Mouse (Mus musculus): ENCODE measurements around the gene Sbno1. TPM values are rescaled to one million over a fixed set of nuclear protein-coding genes. Genes with fewer than 3 reads are reported as not detected.
"Not testable (repeated sequence)": the region's sequence is repeated elsewhere in the genome, so short reads cannot be mapped to it uniquely, and the experiment has no call there.

Gene Sbno1
- 90.0 and 96.2 TPM in 2 replicates for polyA plus RNA-seq (2015; fragmentation: Nextera tagmentation; extraction: Ambion mirVana)

DNA sequence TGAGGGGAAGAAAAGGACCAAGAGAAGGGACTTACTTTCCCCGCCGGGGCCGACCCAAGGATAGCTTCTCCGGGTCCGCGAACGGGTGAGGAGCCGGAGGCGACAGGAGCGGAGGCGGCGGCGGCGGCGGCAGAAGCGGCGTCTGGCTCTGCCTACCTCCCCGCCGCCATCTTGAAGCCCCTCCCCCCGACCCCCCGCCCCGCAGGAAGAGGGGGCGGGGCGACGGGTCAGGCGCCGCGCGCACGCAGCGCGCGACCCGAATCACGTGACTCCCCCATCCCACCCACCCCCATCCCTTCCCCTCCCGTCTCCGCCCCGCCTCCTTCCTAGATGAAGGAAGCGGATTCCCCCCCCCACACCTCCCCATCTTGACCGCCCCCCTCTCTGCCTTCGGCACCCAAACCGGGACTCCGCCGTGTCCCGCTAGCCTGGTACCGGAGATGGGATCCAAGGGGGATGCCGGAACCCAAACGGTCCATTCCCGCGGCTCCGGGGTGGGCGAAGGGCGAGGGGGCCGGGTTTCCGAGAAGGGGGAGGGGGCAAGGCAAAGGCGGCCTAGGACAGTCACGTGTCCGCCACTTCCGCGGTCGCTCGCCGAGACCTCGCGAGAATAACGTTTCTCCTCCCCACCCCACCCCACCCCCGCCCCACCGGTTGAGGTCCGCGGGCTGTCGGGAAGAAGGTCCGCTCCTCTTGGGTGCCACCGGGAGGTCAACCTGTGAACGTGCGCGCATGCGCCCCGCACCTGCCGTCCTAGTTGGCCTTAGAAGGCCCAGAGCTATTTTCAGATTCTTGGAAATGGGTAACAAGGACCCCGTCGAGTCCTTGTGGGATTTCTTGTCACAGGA, at the start of gene Sbno1:
Sbno1 (minus strand) TSS at position 590 of the 848 bp plus-strand sequence.
- Histone ChIP-seq H3K4me2 (peak within 1 kb of the TSS; percentile 87), H3K4me3 (replicated peaks) (peak within 1 kb of the TSS; percentile 99)

DNA sequence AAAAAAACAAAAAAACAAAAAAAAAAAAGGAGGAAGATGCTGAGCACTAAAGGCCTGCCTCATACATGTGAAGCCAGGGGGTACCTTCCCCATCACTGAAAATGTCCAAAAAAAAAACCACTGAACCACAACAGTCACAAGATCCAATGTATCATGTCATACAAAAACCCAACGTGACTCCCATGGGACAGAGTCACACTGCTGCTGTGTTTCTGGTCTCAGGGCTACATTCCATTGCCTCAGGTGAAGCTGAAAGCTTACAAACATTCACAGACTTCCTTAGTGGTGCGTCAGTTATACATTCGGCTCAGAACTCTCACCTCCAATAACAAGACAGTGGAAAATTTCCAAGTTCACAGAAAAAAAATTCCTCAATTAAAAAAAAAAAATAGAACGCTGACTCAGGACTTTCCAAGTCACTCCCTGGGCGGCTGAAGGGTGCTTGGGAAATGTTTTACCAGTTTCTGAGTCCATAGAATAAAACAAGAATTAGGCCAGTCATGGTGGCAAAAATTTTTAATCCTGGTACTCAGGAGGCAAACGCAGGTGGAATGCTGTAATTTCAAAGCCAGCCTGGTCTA, 44.9 kb upstream of the Sbno1 start:
- ATAC-seq (replicated peaks; ENCODE audit: low FRiP score): no peak
- 0 out of 2 replicates have a peak overlapping the region, but pooled peaks have one; percentile 24 for H3K27ac ChIP-seq
- H3K9ac ChIP-seq: no peak overlapping the region
- H3K4me2 ChIP-seq: no peak overlapping the region
- H3K27me3 ChIP-seq: no peaks in the 10 kb centered on the region
- no peaks in the 10 kb centered on the region for H3K9me3 ChIP-seq (replicated peaks)
- peaks cover 40% of the 10 kb centered on the region for H3K36me3 ChIP-seq
- 74% methylated on average over 6 of the region's 6 CpGs for WGBS
- H3K4me1 ChIP-seq: peaks cover 5% of the 10 kb centered on the region
- H3K4me3 ChIP-seq (replicated peaks): no peak overlapping the region

More for the DNA sequence above, at the start of gene Sbno1:
- 0 out of 2 replicates have a peak, but pooled peaks cover 19% of the 10 kb centered on the region for H3K4me1 ChIP-seq
- ATAC-seq (replicated peaks; ENCODE audit: low FRiP score): peak; percentile 95
- H3K9ac ChIP-seq: peak within 1 kb of the TSS; percentile 94
- no peaks in the 10 kb centered on the region for H3K27me3 ChIP-seq
- WGBS: under 1% methylated on average over 64 of the region's 81 CpGs
- H3K9me3 ChIP-seq (replicated peaks): no peaks in the 10 kb centered on the region
- peaks cover 11% of the 10 kb centered on the region; the same call in 1 of the 2 replicates for H3K36me3 ChIP-seq
- peak within 1 kb of the TSS; percentile 94 for H3K27ac ChIP-seq

DNA sequence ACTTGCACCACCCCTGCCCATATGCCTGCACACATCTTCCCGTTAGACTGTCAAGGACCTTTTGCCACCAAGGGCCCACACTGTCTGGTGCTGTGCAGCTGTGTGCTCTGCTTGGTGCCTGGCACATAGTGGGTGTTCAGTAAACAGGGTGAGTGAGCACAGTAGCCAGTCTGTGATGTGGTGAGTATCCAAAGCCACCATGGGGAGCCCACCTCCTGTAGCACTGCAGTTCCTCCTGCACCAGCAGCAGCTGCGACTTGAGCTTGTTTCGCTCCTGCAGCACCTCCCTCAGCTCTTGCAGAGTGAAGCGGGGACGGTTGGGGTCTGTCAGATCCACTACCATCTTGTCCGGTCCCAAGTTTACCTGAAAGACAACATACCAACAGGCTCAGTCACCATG, 43.7 kb upstream of the Sbno1 start:
- H3K4me3 ChIP-seq (replicated peaks): no peak overlapping the region
- WGBS: 92% methylated on average over 6 of the region's 6 CpGs
- no peaks in the 10 kb centered on the region for H3K9me3 ChIP-seq (replicated peaks)
- H3K27ac ChIP-seq: no peak overlapping the region
- peaks cover 40% of the 10 kb centered on the region for H3K36me3 ChIP-seq
- no peak for ATAC-seq (replicated peaks; ENCODE audit: low FRiP score)
- H3K4me2 ChIP-seq: no peak overlapping the region
- no peak overlapping the region for H3K9ac ChIP-seq
- no peaks in the 10 kb centered on the region for H3K4me1 ChIP-seq
- no peaks in the 10 kb centered on the region for H3K27me3 ChIP-seq

DNA sequence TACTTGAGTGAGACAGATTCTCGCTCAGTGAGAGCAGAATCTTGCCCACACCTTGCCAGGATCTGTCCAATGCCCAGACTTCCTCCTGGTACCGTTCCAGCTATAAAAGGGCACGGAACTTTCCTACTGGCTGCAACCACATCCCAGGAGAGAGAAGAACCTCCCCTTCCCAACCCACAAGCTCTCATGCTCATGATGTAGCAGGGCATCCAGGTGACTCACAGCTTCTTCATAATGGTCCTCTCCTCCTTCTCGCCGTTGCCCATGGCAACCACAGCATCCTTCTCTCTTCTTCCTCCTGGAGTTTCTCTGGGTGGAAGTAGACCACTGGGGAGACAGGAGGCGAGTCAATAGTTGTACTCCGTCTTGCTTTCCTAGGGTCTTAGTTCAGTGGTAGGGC, 42.6 kb upstream of the Sbno1 start:
- WGBS: 90% methylated on average over 7 of the region's 7 CpGs
- Histone ChIP-seq H3K4me1 (no peaks in the 10 kb centered on the region), H3K27ac (no peak overlapping the region), H3K4me2 (no peak overlapping the region), H3K9ac (no peak overlapping the region), H3K27me3 (no peaks in the 10 kb centered on the region), H3K9me3 (replicated peaks) (no peaks in the 10 kb centered on the region), H3K4me3 (replicated peaks) (no peak overlapping the region), H3K36me3 (peaks cover 47% of the 10 kb centered on the region)
- ATAC-seq (replicated peaks; ENCODE audit: low FRiP score): no peak

DNA sequence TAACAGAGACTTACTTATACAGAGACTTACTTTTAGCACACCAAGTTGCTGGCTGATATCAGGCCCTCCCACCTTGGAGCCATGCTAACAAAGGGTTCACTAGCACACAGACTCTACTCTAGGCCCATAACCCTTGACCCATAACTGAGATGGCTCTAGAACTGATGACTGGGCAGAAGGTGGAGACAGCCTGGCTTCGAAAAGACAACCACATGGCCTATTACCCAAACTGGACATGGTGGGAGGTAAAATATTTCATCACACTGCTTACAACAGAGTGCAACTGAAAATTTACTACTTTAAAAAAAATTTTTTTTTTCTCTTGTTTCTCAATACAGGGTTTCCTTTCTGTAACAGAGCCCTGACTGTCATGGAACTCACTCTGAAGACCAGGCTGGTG, 42.0 kb upstream of the Sbno1 start:
- no peaks in the 10 kb centered on the region for H3K27me3 ChIP-seq
- H3K4me1 ChIP-seq: no peaks in the 10 kb centered on the region
- H3K9ac ChIP-seq: no peak overlapping the region
- 93% methylated on average over 1 of the region's 1 CpGs for WGBS
- ATAC-seq (replicated peaks; ENCODE audit: low FRiP score): no peak
- H3K36me3 ChIP-seq: peaks cover 53% of the 10 kb centered on the region
- no peak overlapping the region for H3K27ac ChIP-seq
- H3K9me3 ChIP-seq (replicated peaks): no peaks in the 10 kb centered on the region
- H3K4me2 ChIP-seq: no peak overlapping the region
- H3K4me3 ChIP-seq (replicated peaks): no peak overlapping the region

DNA sequence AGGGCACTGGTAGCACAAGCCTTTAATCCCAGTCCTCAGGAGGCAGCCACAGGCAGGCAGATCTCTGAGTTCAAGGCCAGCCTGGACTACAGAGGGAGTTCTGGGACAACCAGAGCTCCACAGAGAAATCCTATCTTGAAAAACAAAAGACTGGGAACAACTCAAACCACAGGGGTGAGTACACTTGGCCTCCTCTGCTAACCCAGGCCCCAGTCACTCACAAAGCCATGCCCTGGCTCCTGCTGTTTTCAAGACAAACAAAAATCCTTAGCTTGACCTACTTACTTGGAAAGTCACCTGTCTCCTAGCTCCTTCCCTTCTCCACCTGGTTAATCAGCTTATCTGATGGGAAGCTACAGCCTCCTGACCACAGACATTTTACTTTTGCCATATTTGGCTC, 39.1 kb upstream of the Sbno1 start:
- ATAC-seq (replicated peaks; ENCODE audit: low FRiP score): no peak
- peaks cover 80% of the 10 kb centered on the region for H3K36me3 ChIP-seq
- no peaks in the 10 kb centered on the region for H3K27me3 ChIP-seq

DNA sequence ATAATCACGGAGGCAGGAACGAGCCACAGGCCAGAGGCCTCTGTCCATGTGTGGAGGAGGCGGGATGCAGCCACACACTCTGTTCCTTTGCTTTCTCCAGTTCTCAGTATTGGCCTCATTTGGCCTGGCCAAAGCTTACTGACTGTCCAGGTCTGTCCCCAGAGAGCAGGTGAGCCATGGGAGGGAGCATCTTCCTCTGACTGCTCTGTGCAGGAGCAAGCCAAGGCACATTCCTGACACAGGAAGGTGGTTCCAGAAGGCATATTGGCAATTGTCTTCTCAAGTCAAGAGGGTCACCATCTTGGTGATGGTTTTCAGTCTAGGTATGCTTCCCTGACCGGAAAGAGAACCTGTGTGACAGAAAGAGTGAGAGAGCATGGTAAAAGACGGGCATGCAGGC, 37.7 kb upstream of the Sbno1 start:
- H3K36me3 ChIP-seq: peaks cover 82% of the 10 kb centered on the region
- no peak for ATAC-seq (replicated peaks; ENCODE audit: low FRiP score)
- no peaks in the 10 kb centered on the region for H3K9me3 ChIP-seq (replicated peaks)
- no peak overlapping the region for H3K9ac ChIP-seq
- H3K27me3 ChIP-seq: no peaks in the 10 kb centered on the region
- no peak overlapping the region for H3K4me3 ChIP-seq (replicated peaks)
- no peaks in the 10 kb centered on the region for H3K4me1 ChIP-seq
- H3K27ac ChIP-seq: no peak overlapping the region
- no peak overlapping the region for H3K4me2 ChIP-seq
- 88% methylated on average over 5 of the region's 5 CpGs for WGBS

More for the DNA sequence above, 39.1 kb upstream of the Sbno1 start:
- Histone ChIP-seq H3K4me2 (no peak overlapping the region), H3K4me3 (replicated peaks) (no peak overlapping the region), H3K9ac (no peak overlapping the region), H3K9me3 (replicated peaks) (no peaks in the 10 kb centered on the region), H3K4me1 (no peaks in the 10 kb centered on the region), H3K27ac (no peak overlapping the region)

DNA sequence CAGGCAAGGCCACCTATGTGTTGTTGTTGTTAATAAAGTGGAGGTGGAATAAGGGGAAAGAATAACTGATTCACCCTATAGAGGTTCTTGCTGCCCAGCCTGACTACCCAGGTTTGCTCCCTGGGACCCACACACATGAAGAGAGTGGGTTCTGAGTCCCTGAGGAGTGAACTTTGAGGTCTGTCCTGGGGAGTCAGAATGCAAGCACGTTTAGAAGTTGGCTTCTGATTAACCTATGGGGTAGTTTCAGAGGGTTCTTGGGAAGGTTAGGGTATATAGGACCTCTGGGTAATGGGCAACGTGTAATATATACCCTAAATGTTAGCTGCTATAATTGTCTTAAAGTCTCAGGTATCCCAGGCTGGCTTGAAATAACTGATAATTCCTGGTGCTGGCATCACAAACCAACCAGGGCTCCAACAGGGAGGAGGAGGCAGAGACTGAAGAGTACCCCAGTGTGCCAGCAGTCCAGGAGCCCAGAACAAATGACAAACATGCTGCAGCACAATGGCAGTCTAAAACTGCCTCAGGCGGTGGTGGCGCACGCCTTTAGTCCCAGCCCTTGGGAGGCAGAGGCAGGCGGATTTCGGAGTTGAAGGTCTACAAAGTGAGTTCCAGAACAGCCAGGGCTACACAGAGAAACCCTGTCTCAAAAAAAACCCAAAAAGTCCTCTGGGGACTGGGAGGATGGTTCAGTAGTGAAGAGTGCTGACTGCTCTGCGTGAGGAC, 36.7 kb upstream of the Sbno1 start:
- ATAC-seq (replicated peaks; ENCODE audit: low FRiP score): no peak
- no peak overlapping the region for H3K9ac ChIP-seq
- no peak overlapping the region for H3K27ac ChIP-seq
- no peak overlapping the region for H3K4me3 ChIP-seq (replicated peaks)
- H3K9me3 ChIP-seq (replicated peaks): no peaks in the 10 kb centered on the region
- peaks cover 82% of the 10 kb centered on the region for H3K36me3 ChIP-seq
- H3K4me2 ChIP-seq: no peak overlapping the region
- H3K27me3 ChIP-seq: no peaks in the 10 kb centered on the region
- 88% methylated on average over 8 of the region's 8 CpGs for WGBS
- H3K4me1 ChIP-seq: no peaks in the 10 kb centered on the region

DNA sequence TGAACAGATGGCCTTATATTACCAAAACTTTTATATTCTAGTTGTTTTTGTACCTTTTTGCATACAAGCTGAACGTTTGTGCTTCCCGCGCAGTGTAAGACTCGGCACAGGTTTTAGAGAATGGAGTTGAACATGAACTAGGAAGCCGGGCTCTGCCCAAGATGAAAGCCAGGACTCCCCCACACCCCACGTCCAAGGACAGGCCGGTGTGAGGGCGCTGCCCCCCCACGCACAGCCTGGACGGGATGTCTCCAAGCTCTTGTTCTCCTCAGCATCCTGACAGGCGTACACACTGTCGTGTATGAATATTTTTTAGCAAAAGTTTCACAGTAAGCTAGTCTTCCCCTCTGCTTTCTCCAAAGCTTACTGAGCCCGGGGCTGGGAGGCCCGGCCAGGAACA, 35.1 kb upstream of the Sbno1 start:
- H3K4me1 ChIP-seq; ATAC-seq (replicated peaks; ENCODE audit: low FRiP score): not testable (repeated sequence)

DNA sequence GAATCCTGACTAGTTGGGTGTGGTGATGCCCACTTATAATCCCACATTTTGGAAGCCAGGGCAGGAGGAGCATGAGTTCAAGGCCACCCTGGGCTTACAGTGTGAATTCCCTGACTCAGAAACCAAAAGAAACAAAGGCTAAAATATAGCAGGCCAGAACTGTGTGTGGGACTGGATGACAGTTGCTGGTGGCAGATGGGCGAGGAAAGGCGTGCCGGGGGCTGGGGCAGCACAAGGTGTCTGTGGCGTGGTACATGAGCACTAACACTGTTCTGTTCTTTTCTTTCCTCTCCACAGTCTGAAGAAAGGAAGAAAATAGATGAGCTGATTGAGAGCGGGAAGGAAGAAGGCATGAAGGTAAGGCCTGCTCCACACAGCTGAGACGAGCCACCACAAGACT, 31.0 kb upstream of the Sbno1 start:
- H3K4me3 ChIP-seq (replicated peaks): no peak overlapping the region
- no peak for ATAC-seq (replicated peaks; ENCODE audit: low FRiP score)
- H3K4me2 ChIP-seq: no peak overlapping the region
- no peak overlapping the region for H3K27ac ChIP-seq
- no peak overlapping the region for H3K9ac ChIP-seq
- no peaks in the 10 kb centered on the region for H3K27me3 ChIP-seq
- peaks cover 98% of the 10 kb centered on the region for H3K36me3 ChIP-seq
- H3K9me3 ChIP-seq (replicated peaks): no peaks in the 10 kb centered on the region
- WGBS: 91% methylated on average over 6 of the region's 6 CpGs
- H3K4me1 ChIP-seq: no peaks in the 10 kb centered on the region; the same call in 1 of the 2 replicates

More for the DNA sequence above, 35.1 kb upstream of the Sbno1 start:
- H3K9ac ChIP-seq; H3K27me3 ChIP-seq; H3K4me2 ChIP-seq; H3K4me3 ChIP-seq (replicated peaks); H3K9me3 ChIP-seq (replicated peaks); H3K27ac ChIP-seq: not testable (repeated sequence)
- peaks cover 82% of the 10 kb centered on the region for H3K36me3 ChIP-seq
- WGBS: 85% methylated on average over 14 of the region's 14 CpGs

DNA sequence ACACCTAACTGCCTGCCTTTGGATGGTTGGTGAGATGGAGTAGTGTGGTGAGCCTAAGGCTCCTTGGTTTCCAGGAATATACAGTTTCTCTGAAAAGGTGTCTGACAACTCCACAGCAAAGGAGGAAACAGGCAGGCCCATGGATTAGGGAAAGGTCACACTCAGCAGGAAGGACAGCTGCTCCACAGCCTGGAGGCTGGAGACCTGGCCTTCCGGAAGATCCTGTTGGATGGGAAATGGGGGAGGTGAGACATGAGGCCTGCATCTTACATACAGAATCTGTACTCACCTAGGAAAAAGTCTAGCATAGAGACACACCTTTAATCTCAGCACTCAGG, 28.2 kb upstream of the Sbno1 start:
- Histone ChIP-seq H3K4me2 (no peak overlapping the region), H3K9me3 (replicated peaks) (no peaks in the 10 kb centered on the region), H3K4me1 (peaks cover 7% of the 10 kb centered on the region; the same call in 1 of the 2 replicates), H3K9ac (no peak overlapping the region), H3K4me3 (replicated peaks) (no peak overlapping the region), H3K36me3 (peaks cover 100% of the 10 kb centered on the region), H3K27ac (peak overlapping the region; percentile 7; the same call in 1 of the 2 replicates), H3K27me3 (no peaks in the 10 kb centered on the region)
- 88% methylated on average over 1 of the region's 1 CpGs for WGBS
- no peak for ATAC-seq (replicated peaks; ENCODE audit: low FRiP score)
